Mouse (Mus musculus): ENCODE data around the gene Gm49321. TPM values are rescaled to one million over a fixed set of nuclear protein-coding genes. Genes with fewer than 3 reads are reported as not detected.

The Gm49321 gene
- polyA plus RNA-seq (2016; fragmentation: Nextera tagmentation; extraction: Ambion mirVana), result 15.8 and 17.7 TPM in 2 replicates

GRCm38 (mm10) chr12:73937353-73937752 is at the start of gene Gm49321:
Gm49321 (plus strand) TSS chr12:73937653.
- WGBS, result 94% methylated on average over 1 of the region's 1 CpGs
- H3K27me3 ChIP-seq (replicated peaks), result no peaks in the 10 kb centered on the region
- no peaks in the 10 kb centered on the region for H3K9me3 ChIP-seq
- H3K4me2 ChIP-seq (replicated peaks), result no peak within 1 kb of the TSS
- H3K4me1 ChIP-seq, result no peaks in the 10 kb centered on the region
- no peak within 1 kb of the TSS for H3K4me3 ChIP-seq
- no peak within 1 kb of the TSS for H3K9ac ChIP-seq
- ATAC-seq (ENCODE audit: low FRiP score, low read depth), result no peak
- H3K27ac ChIP-seq, result no peak within 1 kb of the TSS
- H3K36me3 ChIP-seq, result peaks cover 57% of the 10 kb centered on the region

GRCm38 (mm10) chr12:73888003-73888783 is 49.3 kb upstream of the Gm49321 start:
- Histone ChIP-seq H3K4me3 (no peak overlapping the region), H3K36me3 (no peaks in the 10 kb centered on the region), H3K27ac (no peak overlapping the region), H3K27me3 (replicated peaks) (no peaks in the 10 kb centered on the region), H3K4me2 (replicated peaks) (no peak overlapping the region), H3K9me3 (no peaks in the 10 kb centered on the region), H3K4me1 (no peaks in the 10 kb centered on the region), H3K9ac (no peak overlapping the region)
- 90% methylated on average over 8 of the region's 8 CpGs for WGBS
- ATAC-seq (ENCODE audit: low FRiP score, low read depth), result no peak

- no peaks in the 10 kb centered on the region for H3K27me3 ChIP-seq (replicated peaks)
- H3K4me2 ChIP-seq (replicated peaks), result no peak overlapping the region
- H3K27ac ChIP-seq, result no peak overlapping the region
- H3K4me3 ChIP-seq, result no peak overlapping the region
- H3K9ac ChIP-seq, result no peak overlapping the region
- H3K4me1 ChIP-seq, result no peaks in the 10 kb centered on the region
- no peak for ATAC-seq (ENCODE audit: low FRiP score, low read depth)
- H3K36me3 ChIP-seq, result no peaks in the 10 kb centered on the region
- H3K9me3 ChIP-seq, result no peaks in the 10 kb centered on the region
- WGBS, result 69% methylated on average over 1 of the region's 1 CpGs
These were observed 47.9 kb upstream of the Gm49321 start for GRCm38 (mm10) chr12:73889571-73889970.

- WGBS, result 75% methylated on average over 3 of the region's 3 CpGs
- no peaks in the 10 kb centered on the region for H3K27me3 ChIP-seq (replicated peaks)
- no peaks in the 10 kb centered on the region for H3K4me1 ChIP-seq
- H3K9me3 ChIP-seq, result no peaks in the 10 kb centered on the region
- no peak overlapping the region for H3K9ac ChIP-seq
- no peak overlapping the region for H3K27ac ChIP-seq
- H3K4me3 ChIP-seq, result no peak overlapping the region
- ATAC-seq (ENCODE audit: low FRiP score, low read depth), result no peak
- H3K4me2 ChIP-seq (replicated peaks), result no peak overlapping the region
- no peaks in the 10 kb centered on the region for H3K36me3 ChIP-seq
These were observed 47.4 kb upstream of the Gm49321 start for GRCm38 (mm10) chr12:73890086-73890485.

- Histone ChIP-seq H3K27me3 (replicated peaks) (no peaks in the 10 kb centered on the region), H3K9me3 (no peaks in the 10 kb centered on the region), H3K4me3 (no peak overlapping the region), H3K9ac (no peak overlapping the region), H3K27ac (no peak overlapping the region), H3K4me1 (no peaks in the 10 kb centered on the region), H3K36me3 (no peaks in the 10 kb centered on the region), H3K4me2 (replicated peaks) (no peak overlapping the region)
- WGBS, result 58% methylated on average over 3 of the region's 3 CpGs
- no peak for ATAC-seq (ENCODE audit: low FRiP score, low read depth)
These were observed 44.8 kb upstream of the Gm49321 start for GRCm38 (mm10) chr12:73892616-73893015.

GRCm38 (mm10) chr12:73894838-73895237 is 42.6 kb upstream of the Gm49321 start:
- H3K36me3 ChIP-seq, result no peaks in the 10 kb centered on the region
- ATAC-seq (ENCODE audit: low FRiP score, low read depth), result no peak
- H3K4me1 ChIP-seq, result no peaks in the 10 kb centered on the region
- no peaks in the 10 kb centered on the region for H3K9me3 ChIP-seq
- no peak overlapping the region for H3K9ac ChIP-seq
- H3K4me3 ChIP-seq, result no peak overlapping the region
- H3K27me3 ChIP-seq (replicated peaks), result no peaks in the 10 kb centered on the region
- H3K4me2 ChIP-seq (replicated peaks), result no peak overlapping the region
- no peak overlapping the region for H3K27ac ChIP-seq
- 87% methylated on average over 6 of the region's 6 CpGs for WGBS

GRCm38 (mm10) chr12:73895674-73896073 is 41.8 kb upstream of the Gm49321 start:
- Histone ChIP-seq H3K4me3 (no peak overlapping the region), H3K4me2 (replicated peaks) (no peak overlapping the region), H3K27me3 (replicated peaks) (no peaks in the 10 kb centered on the region), H3K9me3 (no peaks in the 10 kb centered on the region), H3K36me3 (no peaks in the 10 kb centered on the region), H3K27ac (no peak overlapping the region), H3K4me1 (no peaks in the 10 kb centered on the region), H3K9ac (no peak overlapping the region)
- ATAC-seq (ENCODE audit: low FRiP score, low read depth), result no peak
- 90% methylated on average over 2 of the region's 2 CpGs for WGBS

- Histone ChIP-seq H3K4me3 (no peak overlapping the region), H3K9me3 (no peaks in the 10 kb centered on the region), H3K36me3 (no peaks in the 10 kb centered on the region), H3K9ac (no peak overlapping the region), H3K4me2 (replicated peaks) (no peak overlapping the region), H3K4me1 (no peaks in the 10 kb centered on the region), H3K27me3 (replicated peaks) (no peaks in the 10 kb centered on the region), H3K27ac (no peak overlapping the region)
- no peak for ATAC-seq (ENCODE audit: low FRiP score, low read depth)
- 86% methylated on average over 3 of the region's 3 CpGs for WGBS
These were observed 41.0 kb upstream of the Gm49321 start for GRCm38 (mm10) chr12:73896471-73896870.

- Histone ChIP-seq H3K36me3 (no peaks in the 10 kb centered on the region), H3K9me3 (no peaks in the 10 kb centered on the region), H3K27me3 (replicated peaks) (no peaks in the 10 kb centered on the region), H3K4me1 (no peaks in the 10 kb centered on the region), H3K27ac (no peak overlapping the region), H3K4me2 (replicated peaks) (no peak overlapping the region), H3K9ac (no peak overlapping the region), H3K4me3 (no peak overlapping the region)
- no peak for ATAC-seq (ENCODE audit: low FRiP score, low read depth)
- 65% methylated on average over 2 of the region's 2 CpGs for WGBS
These were observed 39.2 kb upstream of the Gm49321 start for GRCm38 (mm10) chr12:73898281-73898680.

- WGBS, result 82% methylated on average over 5 of the region's 5 CpGs
- peaks cover 4% of the 10 kb centered on the region for H3K4me1 ChIP-seq
- H3K27me3 ChIP-seq (replicated peaks), result no peaks in the 10 kb centered on the region
- ATAC-seq (ENCODE audit: low FRiP score, low read depth), result no peak
- no peak overlapping the region for H3K4me2 ChIP-seq (replicated peaks)
- H3K36me3 ChIP-seq, result no peaks in the 10 kb centered on the region
- H3K9ac ChIP-seq, result no peak overlapping the region
- no peak overlapping the region for H3K27ac ChIP-seq
- no peak overlapping the region for H3K4me3 ChIP-seq
- H3K9me3 ChIP-seq, result no peaks in the 10 kb centered on the region
These were observed 33.1 kb upstream of the Gm49321 start for GRCm38 (mm10) chr12:73904133-73904934.

- Histone ChIP-seq H3K4me2 (replicated peaks) (no peak overlapping the region), H3K9me3 (no peaks in the 10 kb centered on the region), H3K27me3 (replicated peaks) (no peaks in the 10 kb centered on the region), H3K27ac (no peak overlapping the region), H3K4me1 (peaks cover 7% of the 10 kb centered on the region), H3K9ac (no peak overlapping the region), H3K36me3 (no peaks in the 10 kb centered on the region), H3K4me3 (no peak overlapping the region)
- 63% methylated on average over 2 of the region's 2 CpGs for WGBS
- ATAC-seq (ENCODE audit: low FRiP score, low read depth), result no peak
These were observed 32.4 kb upstream of the Gm49321 start for GRCm38 (mm10) chr12:73905041-73905440.

GRCm38 (mm10) chr12:73905555-73905954 is 31.9 kb upstream of the Gm49321 start:
- Histone ChIP-seq H3K4me2 (replicated peaks) (no peak overlapping the region), H3K4me3 (no peak overlapping the region), H3K36me3 (no peaks in the 10 kb centered on the region), H3K9me3 (no peaks in the 10 kb centered on the region), H3K27ac (no peak overlapping the region), H3K4me1 (peaks cover 7% of the 10 kb centered on the region), H3K9ac (no peak overlapping the region), H3K27me3 (replicated peaks) (no peaks in the 10 kb centered on the region)
- 71% methylated on average over 4 of the region's 4 CpGs for WGBS
- no peak for ATAC-seq (ENCODE audit: low FRiP score, low read depth)

All from neural tube, embryonic 12.5 days (tissue).